Mouse (Mus musculus): ENCODE measurements around the gene Zfp526. TPM values are rescaled to one million over a fixed set of nuclear protein-coding genes. Genes with fewer than 3 reads are reported as not detected.
A peak's percentile ranks its signal among the peaks of the same experiment; 100 is the strongest.

The Zfp526 gene
- polyA plus RNA-seq, 1 experiment, result 6.5 TPM

GRCm38 (mm10) chr7:25197384-25198018 is 23.7 kb upstream of the Zfp526 start:
- Histone ChIP-seq H3K36me3 (ENCODE audit: control insufficient read depth, insufficient read depth, low read length, poor library complexity, severe bottlenecking) (peaks cover 4% of the 10 kb centered on the region), H3K9ac (ENCODE audit: low read depth, poor library complexity, severe bottlenecking) (no peak overlapping the region), H3K27ac (ENCODE audit: insufficient read depth, low read length) (no peak overlapping the region), H3K4me3 (ENCODE audit: low read depth, low read length) (no peak overlapping the region), H3K9me3 (replicated peaks; ENCODE audit: control insufficient read depth, insufficient read depth, low read length, poor library complexity, severe bottlenecking) (no peaks in the 10 kb centered on the region), H3K4me1 (ENCODE audit: control insufficient read depth, insufficient read depth, low read length) (peaks cover 6% of the 10 kb centered on the region), H3K27me3 (ENCODE audit: control insufficient read depth, insufficient read depth, low read length, poor library complexity, severe bottlenecking) (no peaks in the 10 kb centered on the region)
- TF ChIP-seq CTCF (IDR thresholded peaks at IDR 0.05; ENCODE audit: low read depth, low read length) (no peak), POLR2A (IDR thresholded peaks at IDR 0.05; ENCODE audit: insufficient read depth, low read length) (no peak), EP300 (IDR thresholded peaks at IDR 0.05; ENCODE audit: insufficient read depth, low read depth, low read length) (no peak)

GRCm38 (mm10) chr7:25203624-25204023 is 17.6 kb upstream of the Zfp526 start:
- Histone ChIP-seq H3K36me3 (ENCODE audit: control insufficient read depth, insufficient read depth, low read length, poor library complexity, severe bottlenecking) (peaks cover 12% of the 10 kb centered on the region), H3K27ac (ENCODE audit: insufficient read depth, low read length) (no peak overlapping the region), H3K27me3 (ENCODE audit: control insufficient read depth, insufficient read depth, low read length, poor library complexity, severe bottlenecking) (no peaks in the 10 kb centered on the region), H3K4me1 (ENCODE audit: control insufficient read depth, insufficient read depth, low read length) (peaks cover 17% of the 10 kb centered on the region), H3K9me3 (replicated peaks; ENCODE audit: control insufficient read depth, insufficient read depth, low read length, poor library complexity, severe bottlenecking) (no peaks in the 10 kb centered on the region), H3K4me3 (ENCODE audit: low read depth, low read length) (no peak overlapping the region), H3K9ac (ENCODE audit: low read depth, poor library complexity, severe bottlenecking) (peak overlapping the region; percentile 1; the same call in 1 of the 2 replicates)
- no peak for TF ChIP-seq POLR2A (IDR thresholded peaks at IDR 0.05; ENCODE audit: insufficient read depth, low read length)
- TF ChIP-seq CTCF (IDR thresholded peaks at IDR 0.05; ENCODE audit: low read depth, low read length), result no peak
- TF ChIP-seq EP300 (IDR thresholded peaks at IDR 0.05; ENCODE audit: insufficient read depth, low read depth, low read length), result no peak

- Histone ChIP-seq H3K36me3 (ENCODE audit: control insufficient read depth, insufficient read depth, low read length, poor library complexity, severe bottlenecking) (peaks cover 12% of the 10 kb centered on the region), H3K27ac (ENCODE audit: insufficient read depth, low read length) (0 out of 2 replicates have a peak overlapping the region, but pooled peaks have one; percentile 35), H3K9me3 (replicated peaks; ENCODE audit: control insufficient read depth, insufficient read depth, low read length, poor library complexity, severe bottlenecking) (no peaks in the 10 kb centered on the region), H3K27me3 (ENCODE audit: control insufficient read depth, insufficient read depth, low read length, poor library complexity, severe bottlenecking) (no peaks in the 10 kb centered on the region), H3K4me3 (ENCODE audit: low read depth, low read length) (no peak overlapping the region), H3K9ac (ENCODE audit: low read depth, poor library complexity, severe bottlenecking) (no peak overlapping the region), H3K4me1 (ENCODE audit: control insufficient read depth, insufficient read depth, low read length) (peaks cover 20% of the 10 kb centered on the region)
- TF ChIP-seq EP300 (IDR thresholded peaks at IDR 0.05; ENCODE audit: insufficient read depth, low read depth, low read length) (no peak), POLR2A (IDR thresholded peaks at IDR 0.05; ENCODE audit: insufficient read depth, low read length) (no peak)
These were observed 15.7 kb upstream of the Zfp526 start for GRCm38 (mm10) chr7:25205355-25206093.

GRCm38 (mm10) chr7:25206094-25206830 is 15.0 kb upstream of the Zfp526 start:
- Histone ChIP-seq H3K4me1 (ENCODE audit: control insufficient read depth, insufficient read depth, low read length) (peaks cover 20% of the 10 kb centered on the region), H3K4me3 (ENCODE audit: low read depth, low read length) (no peak overlapping the region), H3K9ac (ENCODE audit: low read depth, poor library complexity, severe bottlenecking) (no peak overlapping the region), H3K27me3 (ENCODE audit: control insufficient read depth, insufficient read depth, low read length, poor library complexity, severe bottlenecking) (no peaks in the 10 kb centered on the region), H3K36me3 (ENCODE audit: control insufficient read depth, insufficient read depth, low read length, poor library complexity, severe bottlenecking) (peaks cover 18% of the 10 kb centered on the region), H3K9me3 (replicated peaks; ENCODE audit: control insufficient read depth, insufficient read depth, low read length, poor library complexity, severe bottlenecking) (no peaks in the 10 kb centered on the region), H3K27ac (ENCODE audit: insufficient read depth, low read length) (0 out of 2 replicates have a peak overlapping the region, but pooled peaks have one; percentile 35)
- TF ChIP-seq CTCF (IDR thresholded peaks at IDR 0.05; ENCODE audit: low read depth, low read length), result no peak

- TF ChIP-seq CTCF (IDR thresholded peaks at IDR 0.05; ENCODE audit: low read depth, low read length) (no peak), EP300 (IDR thresholded peaks at IDR 0.05; ENCODE audit: insufficient read depth, low read depth, low read length) (no peak), POLR2A (IDR thresholded peaks at IDR 0.05; ENCODE audit: insufficient read depth, low read length) (no peak)
- peaks cover 19% of the 10 kb centered on the region for H3K4me1 ChIP-seq (ENCODE audit: control insufficient read depth, insufficient read depth, low read length)
- H3K9me3 ChIP-seq (replicated peaks; ENCODE audit: control insufficient read depth, insufficient read depth, low read length, poor library complexity, severe bottlenecking), result no peaks in the 10 kb centered on the region
- H3K27ac ChIP-seq (ENCODE audit: insufficient read depth, low read length), result peak overlapping the region; percentile 22; the same call in 1 of the 2 replicates
- no peaks in the 10 kb centered on the region for H3K27me3 ChIP-seq (ENCODE audit: control insufficient read depth, insufficient read depth, low read length, poor library complexity, severe bottlenecking)
- peaks cover 9% of the 10 kb centered on the region; the same call in 1 of the 2 replicates for H3K36me3 ChIP-seq (ENCODE audit: control insufficient read depth, insufficient read depth, low read length, poor library complexity, severe bottlenecking)
- H3K9ac ChIP-seq (ENCODE audit: low read depth, poor library complexity, severe bottlenecking), result no peak overlapping the region
- no peak overlapping the region for H3K4me3 ChIP-seq (ENCODE audit: low read depth, low read length)
These were observed 12.0 kb upstream of the Zfp526 start for GRCm38 (mm10) chr7:25209161-25209622.

Measured in ES-Bruce4 (cell line).